Mouse (Mus musculus) kidney, adult 8-10 months (tissue): ENCODE data around the gene Atp5g2.

ENCODE experiments used
- DNase-seq, 2 experiments: peaks; one replicate each; pipeline ENCODE4 v3.0.0; 2022

Atp5g2 gene

DNA sequence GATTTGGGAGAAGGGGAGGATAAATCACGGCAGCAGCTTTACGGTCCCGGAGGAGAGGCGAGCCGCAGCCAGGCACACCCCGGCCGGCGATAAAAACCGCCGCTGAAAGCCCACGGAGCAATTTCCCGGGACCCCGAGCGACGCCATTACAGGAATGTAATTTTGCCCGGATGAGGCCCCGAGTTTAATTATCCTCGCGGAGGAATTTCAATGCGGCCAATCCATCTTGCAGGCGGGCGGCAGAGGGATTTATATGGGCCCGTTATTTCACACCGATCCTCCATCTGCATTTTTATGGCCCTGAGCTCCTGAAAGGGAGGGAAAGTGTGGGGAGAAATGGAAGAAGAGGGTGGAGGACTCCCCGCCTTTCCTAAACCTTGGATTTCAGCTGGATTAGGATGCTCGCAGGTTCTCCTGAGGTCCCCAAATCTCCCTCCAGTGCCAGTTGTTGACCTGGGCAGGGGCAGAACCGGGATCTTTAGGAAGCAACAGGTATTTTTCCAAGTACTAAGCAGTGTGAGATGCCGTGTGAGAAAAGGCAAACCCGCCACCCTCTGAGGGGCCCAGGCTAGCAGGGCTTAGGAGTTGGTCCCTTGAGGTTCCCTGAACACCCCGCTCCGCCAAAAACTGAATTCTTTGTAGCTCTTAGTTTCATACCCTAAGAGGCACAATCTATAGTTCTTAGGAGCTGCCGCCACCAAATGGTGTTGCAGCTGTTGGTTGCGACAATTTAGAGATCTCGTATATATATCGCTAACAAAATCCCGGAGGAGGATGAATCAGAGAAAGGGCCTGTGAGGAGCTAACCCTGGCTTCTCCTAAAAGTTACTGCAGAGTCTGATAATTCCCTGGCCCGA is at the start of gene Atp5g2:
TSS of gene Atp5g2 (minus strand) at position 138 of the 857 bp plus-strand sequence.
- DNase-seq = peak; percentile 34 to 40

DNA sequence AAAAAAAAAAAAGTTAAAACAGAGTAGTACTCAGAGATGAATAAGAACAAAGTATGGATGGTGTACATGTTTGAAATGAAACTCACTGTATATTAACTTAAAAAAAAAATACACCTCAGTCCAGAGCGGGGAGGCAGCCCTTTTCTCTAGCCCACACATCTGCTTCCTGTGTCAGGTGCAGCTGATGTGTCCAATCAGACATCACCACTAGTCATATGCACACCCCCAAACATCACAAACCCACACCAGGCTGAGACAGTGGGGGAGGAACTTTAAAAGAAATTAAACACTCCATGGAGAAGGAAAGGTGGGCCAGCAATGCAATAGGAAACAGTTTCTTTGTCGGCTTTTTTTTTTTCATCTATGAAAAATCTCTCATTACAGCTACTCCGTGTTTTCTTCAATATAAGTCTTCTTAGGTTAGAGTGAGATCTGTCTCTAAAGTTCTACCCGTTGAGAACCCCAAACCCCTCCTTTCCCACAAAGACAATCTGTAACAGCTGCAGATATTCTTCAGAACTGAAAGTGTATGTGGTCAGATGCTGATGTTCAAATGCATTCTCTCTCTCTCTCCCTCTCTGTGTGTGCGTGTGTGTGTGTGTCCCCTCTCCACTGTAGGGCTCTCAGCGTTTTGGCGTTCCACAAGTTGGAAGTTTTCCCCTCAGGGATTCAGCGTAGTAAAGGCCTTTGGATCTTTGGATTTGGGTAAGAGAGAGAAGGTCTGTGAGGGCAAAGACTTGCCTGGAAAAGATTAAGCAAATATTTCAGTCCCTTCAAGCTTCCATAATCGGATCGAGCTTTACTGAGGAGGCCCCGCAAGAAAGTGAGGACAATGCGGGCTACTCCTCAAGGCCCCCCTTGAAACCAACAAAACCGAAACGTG is 49.1 kb upstream of the Atp5g2 start:
- DNase-seq = no peak

DNA sequence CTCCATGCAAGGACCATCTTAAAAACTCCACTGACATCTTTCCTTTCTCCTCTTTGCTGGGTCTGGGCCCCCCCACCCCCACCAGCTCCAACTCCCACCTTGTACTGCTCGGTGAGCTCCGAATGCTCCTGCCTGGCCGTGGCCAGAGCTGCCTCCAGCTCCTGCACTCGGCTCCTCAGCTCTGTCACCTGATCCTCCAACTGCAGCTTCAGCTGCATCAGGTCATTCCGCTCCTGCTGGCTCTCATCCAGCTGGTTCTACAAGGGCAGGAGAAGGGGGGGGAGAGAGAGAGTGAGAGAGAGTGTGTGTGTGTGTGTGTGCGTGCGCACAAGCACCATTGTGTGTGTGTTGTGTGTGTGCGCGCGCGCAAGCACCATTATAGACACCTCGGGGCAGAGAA is 44.0 kb upstream of the Atp5g2 start:
- peak in 1 of 2 experiments; percentile 32 for DNase-seq

DNA sequence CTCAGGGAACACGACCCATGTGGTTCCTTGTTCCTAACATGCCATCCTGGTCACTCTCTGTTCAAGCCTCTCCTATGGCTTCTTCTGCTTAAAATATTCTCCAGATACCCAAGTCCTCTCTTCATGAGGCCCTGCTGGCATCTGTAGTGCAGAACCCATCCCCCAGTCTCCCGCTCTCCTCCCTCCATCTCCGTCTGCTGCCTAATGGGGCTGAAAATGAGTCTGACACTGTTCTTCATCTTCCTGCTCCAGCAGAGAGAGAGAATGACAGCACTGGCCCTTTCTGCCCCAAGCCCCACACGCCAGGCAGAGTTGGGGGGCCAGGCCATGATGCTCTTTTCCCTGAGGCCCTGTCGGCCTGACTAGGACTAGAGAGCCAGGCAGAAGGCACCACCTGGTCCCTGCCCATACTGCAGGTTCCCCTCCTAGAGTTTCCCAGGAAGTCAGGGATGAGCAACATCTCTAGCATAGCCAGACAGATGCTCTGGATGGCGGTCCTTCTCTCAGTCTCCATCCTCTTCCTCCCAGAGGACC is 35.7 kb upstream of the Atp5g2 start:
- no peak for DNase-seq

DNA sequence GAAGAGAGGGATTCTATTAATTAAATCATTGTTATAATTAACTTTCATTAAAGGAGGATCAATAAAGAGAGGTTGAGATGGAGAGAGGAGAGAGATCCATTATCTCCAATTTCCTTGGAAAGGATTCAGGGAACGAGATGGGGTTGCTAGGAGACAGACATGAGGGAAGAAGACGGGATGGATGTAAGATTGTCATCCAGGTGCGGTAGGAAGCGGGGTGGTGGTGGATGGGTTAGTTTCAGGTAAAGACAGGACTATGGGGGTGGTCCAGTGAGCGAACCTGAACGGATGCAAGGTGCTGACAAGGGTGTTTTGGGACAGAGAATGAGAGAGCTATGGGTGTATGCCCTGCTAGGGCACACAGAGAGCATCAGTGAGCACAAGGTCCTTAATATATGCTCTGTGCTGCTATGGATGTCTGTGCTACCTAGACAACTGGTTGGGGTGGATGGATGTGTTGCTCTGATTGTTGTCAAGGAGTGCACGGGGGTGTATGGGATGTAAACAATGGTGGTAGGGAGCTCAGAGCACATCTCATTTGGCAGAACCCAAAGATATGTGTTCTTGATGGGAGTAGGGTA is 33.9 kb upstream of the Atp5g2 start:
- DNase-seq = no peak

DNA sequence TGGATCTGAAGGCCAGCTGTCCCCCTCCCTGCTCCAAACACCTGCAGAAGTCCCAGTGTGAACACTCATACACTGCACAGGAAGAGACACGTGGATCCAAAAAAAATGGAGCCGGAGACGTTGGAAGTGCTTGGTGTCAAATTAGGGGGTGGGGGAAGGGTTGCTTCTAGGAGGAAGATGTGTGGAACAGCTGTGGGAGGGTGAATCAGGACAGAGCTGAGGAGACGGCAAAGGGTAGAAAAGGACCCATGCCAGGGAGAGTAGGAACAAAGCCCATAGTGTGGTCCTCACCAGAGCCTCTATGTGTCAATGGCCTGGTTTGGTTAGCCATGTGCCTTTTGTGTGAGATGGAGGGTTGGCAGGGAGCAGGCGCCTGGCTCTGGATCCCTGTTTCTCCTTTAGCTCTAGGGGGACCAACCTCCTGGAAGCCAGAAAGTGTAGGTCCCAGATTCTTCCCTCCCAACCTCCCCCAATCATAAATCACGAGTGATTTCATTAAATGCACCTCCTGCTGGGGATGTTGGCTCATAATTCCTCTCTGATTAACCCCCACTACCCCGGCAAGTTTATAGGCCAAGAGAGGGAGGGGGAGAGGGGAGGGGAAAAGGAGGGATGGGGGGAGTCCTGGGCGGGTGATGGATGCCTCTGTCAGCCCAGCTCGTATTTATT is 33.2 kb upstream of the Atp5g2 start:
- DNase-seq = no peak

DNA sequence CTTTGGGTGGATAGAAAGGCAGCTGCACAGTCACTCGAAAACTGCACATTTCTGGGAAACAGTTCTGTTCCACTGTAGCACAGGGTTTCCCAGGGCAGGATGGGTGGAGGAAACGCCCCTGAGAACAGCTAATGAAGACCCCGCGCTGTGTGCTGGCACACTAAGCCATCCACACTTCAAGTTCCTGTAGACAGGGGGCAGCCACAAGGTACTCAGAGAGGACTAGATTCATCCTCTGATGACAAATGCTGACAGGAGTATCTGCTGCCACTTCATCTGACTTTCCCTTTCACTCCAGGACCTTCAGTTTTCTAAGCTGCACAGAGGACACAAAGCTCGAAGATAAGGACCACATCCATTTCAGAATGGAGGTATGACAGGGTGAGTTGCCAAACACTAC is 32.7 kb upstream of the Atp5g2 start:
- DNase-seq = no peak

DNA sequence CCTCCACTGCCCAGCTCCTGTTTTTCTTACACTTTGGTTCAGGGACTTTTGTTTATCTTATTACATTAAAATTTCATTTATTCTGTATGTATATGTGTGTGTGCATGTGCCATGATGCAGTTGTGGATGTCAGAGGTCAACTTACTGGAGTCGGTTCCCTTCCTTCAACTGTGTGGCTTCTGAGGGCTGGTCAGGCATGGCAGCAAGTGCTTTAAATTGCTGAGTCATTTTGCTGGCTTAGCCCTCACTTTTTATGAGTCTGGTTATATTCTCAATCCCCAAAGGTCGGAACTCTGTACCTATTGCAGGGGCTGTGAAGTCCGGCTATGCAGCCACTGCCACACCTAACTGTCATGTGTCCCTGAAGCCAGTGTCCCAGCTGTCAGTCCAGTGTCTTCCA is 30.8 kb upstream of the Atp5g2 start:
- DNase-seq = no peak

DNA sequence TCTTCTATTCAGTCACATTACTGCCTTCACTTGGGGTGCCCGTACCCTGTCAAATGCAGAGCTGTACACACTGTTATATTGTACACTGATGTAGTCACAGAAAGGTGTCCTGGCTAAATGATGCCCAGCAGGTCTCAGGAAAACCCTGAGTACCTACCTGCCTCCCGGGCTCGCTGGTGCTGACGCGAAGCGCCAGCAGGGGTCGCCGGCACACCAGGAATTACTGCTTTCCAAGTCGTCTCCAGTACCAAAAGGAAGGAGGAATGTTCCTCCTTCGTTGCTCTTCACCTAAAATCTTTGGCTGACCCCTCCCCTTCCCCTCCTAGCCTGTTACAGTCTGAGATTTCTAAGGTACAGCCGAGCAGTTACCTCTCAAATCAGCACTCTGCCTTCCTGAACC is 26.0 kb upstream of the Atp5g2 start:
- DNase-seq = peak; percentile 68 to 86

DNA sequence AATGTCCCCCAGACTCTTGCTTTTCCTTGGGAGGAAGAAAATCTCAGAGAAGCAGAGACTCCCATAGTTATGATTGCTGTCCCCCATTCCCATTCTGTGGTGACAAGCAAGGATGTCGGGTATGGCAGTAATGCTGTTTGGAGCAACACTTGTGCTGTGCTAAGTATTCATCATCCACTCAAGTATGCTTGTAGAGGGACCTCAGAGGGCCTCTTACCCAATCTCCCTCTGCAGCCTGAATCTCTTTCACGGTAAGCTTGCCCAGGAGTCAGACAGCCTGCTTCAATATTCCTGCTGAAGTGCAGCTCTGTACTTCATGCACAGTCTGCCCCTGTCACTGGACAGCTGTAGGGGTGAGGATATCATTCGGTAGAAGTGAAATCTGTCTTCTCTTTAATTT is 24.7 kb upstream of the Atp5g2 start:
- DNase-seq = no peak

DNA sequence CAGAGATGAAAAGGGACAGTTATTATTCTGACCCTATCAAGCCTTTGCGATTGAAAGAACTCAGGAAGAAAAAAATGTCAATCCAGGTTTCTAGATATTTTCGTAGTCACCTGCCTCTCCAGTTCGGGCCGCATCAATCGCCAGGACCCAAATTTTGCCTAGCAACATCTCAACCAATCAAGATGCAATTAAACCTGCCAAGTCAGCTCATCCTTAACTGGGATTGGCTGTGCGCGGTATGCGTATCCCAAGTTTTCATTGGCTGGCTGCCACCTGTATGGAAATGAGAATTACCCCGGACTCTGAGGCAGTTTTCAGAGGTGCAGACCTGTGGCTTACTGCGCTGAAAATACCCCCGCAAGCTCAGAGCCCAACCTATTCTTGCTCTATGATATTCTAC is 21.4 kb upstream of the Atp5g2 start:
- DNase-seq = peak; percentile 71 to 72

DNA sequence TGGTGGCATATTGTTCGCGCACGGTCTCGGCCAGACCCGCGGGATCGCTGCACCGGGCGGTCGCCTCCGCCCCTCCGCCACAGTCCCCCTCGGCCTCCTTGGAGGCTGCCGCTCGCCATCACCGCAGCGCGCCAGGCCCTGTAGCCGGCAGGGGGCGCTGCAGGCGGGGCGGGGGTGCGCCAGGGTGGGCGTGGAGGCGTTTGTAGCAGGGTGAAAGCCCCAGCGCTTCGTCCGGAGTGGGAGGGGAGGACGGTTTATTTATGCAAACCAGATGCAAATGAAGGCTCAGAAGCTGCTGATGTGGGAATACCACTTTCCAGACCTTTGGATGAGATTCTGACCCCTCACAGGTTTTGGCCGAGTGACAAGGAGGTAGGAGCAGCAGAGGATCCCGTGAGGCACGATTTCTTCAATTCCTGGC is 20.8 kb upstream of the Atp5g2 start:
- DNase-seq = peak; percentile 57 to 62

DNA sequence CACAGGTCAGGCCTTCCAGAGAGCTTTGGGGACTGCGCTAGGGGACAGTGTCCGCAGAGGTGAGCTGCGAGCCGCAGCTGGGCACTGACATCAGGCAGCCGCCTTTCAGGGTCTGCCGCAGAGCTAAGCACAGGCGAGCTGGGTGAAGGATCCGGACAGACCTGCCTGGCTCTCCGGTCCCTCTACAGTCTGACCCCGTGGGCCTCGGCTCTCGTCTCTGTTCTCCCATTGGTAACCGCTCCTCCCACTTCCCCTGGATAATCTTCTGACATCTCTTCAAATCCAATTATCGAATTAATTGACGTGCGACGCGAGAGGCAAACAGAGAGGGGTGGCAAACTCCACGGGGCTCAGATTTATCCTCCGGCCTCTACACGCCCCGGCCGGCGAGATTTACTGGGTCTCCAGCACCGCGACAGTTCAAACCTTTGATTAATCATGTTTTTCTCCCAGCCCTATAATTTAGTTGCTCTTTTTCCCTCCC is 20.2 kb upstream of the Atp5g2 start:
- DNase-seq = no peak

DNA sequence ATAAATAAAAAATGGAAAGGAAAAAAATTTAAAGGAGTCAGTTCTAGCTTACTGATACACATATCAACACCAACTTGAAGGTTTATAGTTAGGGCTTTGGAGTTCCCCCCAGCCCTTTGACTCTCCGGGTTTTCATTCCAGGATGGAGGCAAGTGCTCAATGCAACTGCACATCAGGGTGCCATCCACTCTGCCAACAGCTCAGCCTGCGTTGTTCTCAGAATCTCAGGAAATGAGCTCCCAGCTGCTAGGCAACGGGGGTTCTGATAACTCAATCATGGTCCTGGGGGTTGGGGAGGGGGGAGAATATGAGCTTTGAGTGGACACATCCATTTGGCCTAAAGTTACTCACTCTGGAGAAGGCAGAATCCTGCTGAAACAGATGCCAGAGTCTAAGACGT is 13.6 kb upstream of the Atp5g2 start:
- DNase-seq = no peak

DNA sequence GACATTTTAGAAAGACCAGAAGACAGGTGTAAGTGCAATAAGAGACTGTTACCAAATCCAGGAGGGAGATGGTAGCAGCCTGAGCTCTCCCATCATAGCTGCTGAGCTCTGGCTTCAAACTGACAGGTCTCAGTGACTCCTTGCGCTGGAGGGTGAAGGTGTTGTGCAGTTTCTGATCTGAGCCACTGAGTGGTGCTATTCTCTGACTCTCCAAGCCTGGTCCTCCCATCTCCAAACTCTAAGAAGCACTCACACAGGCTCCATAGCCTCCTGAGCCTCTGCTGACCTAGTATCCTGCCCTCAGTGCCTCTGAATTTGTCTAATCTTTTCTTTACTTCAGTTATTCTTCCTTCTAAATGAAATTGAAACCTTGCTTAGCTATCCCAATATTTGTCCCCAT is 11.5 kb upstream of the Atp5g2 start:
- no peak for DNase-seq

DNA sequence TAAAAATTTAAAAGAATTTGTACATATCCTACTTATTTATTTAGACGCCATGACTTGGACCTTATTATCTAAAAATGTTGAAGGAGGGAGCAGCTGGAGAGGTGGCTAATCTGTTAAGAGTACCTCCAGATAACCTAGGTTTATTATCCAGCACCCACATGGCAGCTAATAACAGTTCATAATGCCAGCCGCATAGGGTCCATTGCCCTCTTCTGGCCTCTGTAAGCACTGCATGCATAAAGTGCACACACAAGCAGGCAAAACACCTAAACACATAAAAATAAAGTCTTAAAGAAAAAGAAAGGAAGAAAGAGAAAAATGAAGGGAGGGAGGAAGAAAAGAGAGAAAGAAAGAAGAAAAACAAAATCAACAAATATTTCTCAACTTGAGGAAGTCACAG is 4.2 kb upstream of the Atp5g2 start:
- DNase-seq = no peak

DNA sequence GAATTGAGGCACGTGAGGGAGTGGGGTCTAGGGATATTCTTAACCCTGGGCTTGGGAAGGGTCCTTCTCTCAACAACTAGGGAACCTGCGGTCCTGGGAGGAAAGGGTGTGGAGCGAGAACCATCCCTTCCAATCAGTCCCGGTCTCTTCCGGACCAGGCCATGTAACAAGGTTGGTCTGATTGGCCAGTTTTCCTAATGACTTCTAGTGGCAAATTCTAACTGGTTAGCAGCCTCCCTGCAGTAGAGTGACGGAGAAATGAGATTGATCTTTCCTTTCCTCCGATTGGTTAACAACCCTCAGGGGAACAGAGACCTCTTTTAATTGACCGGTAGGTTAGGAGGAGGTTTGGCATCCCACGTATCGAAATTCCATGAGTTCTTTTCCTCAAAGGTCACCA is 1.4 kb upstream of the Atp5g2 start:
- peak; percentile 57 to 80 for DNase-seq

DNA sequence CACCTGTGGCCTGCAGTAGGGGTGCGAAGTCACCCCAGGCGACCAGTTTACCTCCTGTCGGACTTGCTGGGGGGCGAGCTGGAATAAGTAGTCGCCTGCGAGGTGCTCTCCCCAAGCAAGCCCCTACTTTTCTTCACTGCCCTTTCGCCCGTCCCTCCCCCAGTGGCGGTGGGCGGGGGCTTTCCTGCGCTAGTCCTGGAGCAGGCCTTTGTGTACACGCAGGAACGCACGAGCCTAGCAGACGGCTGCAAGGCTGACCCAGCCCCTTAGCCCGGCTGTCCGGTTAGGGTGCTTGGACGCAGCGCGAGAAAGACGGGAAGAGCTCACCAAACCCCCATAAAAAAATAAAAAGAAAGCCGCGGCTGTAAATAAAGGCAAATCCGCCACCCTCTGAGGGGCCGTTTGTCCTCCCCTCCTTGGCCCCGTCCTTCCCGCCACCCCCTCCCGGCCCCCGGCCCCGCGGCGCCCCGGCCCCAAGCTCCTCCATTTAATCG is 384 bp downstream of the Atp5g2 start:
- DNase-seq = peak; percentile 81 to 87

DNA sequence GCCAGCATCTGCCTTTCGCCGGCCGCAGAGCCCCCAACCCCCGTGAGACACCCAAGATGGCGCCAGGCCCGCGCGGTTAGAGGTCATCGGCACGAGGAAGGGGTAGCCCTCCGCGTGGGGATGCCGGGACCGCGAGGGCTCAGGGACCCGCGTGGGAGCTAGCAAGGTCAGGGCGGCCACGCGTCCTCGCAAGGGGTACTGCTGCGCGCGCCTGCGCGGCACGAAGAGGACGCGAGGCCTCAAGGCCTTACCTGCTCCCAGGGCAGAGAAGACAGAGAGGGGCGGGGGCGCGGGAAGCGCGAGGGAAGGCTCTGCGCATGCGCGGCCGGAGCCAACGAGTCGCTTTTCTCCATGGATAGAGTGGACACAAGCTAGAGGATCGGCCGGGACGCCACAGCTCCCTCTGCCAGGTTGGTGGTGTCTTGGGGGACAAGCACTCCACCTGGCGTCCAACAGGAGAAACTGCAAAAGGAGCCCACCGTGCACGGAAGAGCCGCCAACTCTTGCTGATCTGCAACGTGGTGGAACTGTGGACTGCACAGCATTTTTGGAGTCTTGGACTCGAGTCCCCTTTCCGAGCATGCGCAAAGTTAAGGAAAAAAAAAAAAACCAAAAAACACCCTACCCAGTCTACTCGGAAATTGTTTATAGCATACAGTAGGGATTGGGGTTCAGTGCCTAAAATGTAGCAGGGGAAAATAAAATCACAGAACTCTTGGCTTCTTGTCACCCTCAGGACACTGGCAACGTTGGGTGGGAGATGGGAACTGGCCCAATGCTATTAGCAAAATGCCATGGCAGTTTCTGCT is 1.2 kb downstream of the Atp5g2 start:
- peak; percentile 98 for DNase-seq

DNA sequence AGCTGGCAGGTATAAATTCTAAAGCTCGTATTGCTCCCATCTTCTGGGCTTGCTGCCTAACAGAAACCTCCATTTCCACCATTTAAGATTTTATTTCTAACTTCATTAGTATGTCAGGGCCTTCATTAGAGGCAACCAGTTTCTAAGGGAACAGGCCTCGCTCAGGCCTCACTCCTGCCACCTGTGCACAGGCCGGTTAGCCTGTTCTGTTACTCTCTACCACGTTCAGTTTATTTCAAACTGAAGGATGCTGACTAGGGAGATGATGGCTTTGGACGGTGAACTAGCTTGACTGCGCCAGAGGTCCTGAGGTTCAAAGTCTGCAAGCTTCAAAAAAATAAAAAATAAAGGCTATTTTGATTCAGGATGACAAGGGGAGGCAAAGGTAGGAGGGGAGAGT is 1.9 kb downstream of the Atp5g2 start:
- peak in 1 of 2 experiments; percentile 50 for DNase-seq

DNA sequence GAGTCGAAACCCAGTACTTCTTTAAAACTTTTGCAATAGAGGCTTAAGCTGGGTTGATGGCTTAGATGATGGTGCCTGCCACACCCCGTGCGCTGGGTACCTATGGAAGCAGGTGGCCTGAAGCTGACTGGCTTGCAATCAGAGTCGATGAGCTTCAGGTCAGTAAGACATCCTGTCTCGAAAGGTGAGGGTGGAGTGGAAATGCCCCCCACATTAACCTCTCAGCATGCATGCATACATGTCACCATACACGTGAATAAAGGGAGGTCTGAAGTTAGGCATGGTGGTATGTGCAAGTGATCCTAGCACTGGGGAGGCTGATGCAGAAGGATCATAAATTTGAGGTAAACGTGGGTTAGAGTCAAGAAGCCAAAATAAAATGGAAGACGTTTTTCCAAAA is 2.6 kb downstream of the Atp5g2 start:
- DNase-seq = no peak
